Mouse (Mus musculus) heart, postnatal 0 days (tissue): ENCODE measurements around the gene Ier5l.

Experiments
- CTCF ChIP-seq: IDR thresholded peaks from 2 replicates; pipeline ENCODE4 v1.5.1; 2016; ENCODE audit warnings: antibody characterized with exemption, control low read depth, low read depth
- EP300 ChIP-seq: IDR thresholded peaks from 2 replicates; pipeline ENCODE4 v1.6.1; 2016; ENCODE audit warnings: antibody characterized with exemption, low read depth

GRCm38 (mm10) chr2:30453570-30453969 is 20.4 kb downstream of the Ier5l start:
- TF ChIP-seq CTCF (no peak), EP300 (no peak)
